Mouse (Mus musculus) neural tube, embryonic 15.5 days (tissue): ENCODE measurements around the gene Ccdc167. TPM values are rescaled to one million over a fixed set of nuclear protein-coding genes. Genes with fewer than 3 reads are reported as not detected.

Experiments used
- ATAC-seq: fragments of 200-750 bp; cut with Nextera tagmentation; 2 replicates; pipeline ENCODE4 v1.8.0; 2017; ENCODE audit warnings: mild to moderate bottlenecking, moderate TSS enrichment, moderate library complexity; ENCODE audit not compliant: low FRiP score
- H3K27ac ChIP-seq: fragments of 300-500 bp; sonication (generic); replicated peaks from 2 replicates; pipeline ENCODE4 v1.5.1; 2015; ENCODE audit warnings: mild to moderate bottlenecking, inconsistent platforms
- H3K27me3 ChIP-seq: fragments of 300-500 bp; sonication (generic); replicated peaks from 2 replicates; pipeline ENCODE4 v1.6.1; 2015; ENCODE audit warnings: inconsistent platforms
- H3K36me3 ChIP-seq: fragments of 300-500 bp; sonication (generic); 2 replicates; pipeline ENCODE4 v1.6.1; 2015; ENCODE audit warnings: inconsistent platforms
- H3K4me1 ChIP-seq: fragments of 300-500 bp; sonication (generic); 2 replicates; pipeline ENCODE4 v1.6.1; 2015; ENCODE audit warnings: inconsistent platforms
- H3K4me2 ChIP-seq: fragments of 300-500 bp; sonication (generic); 2 replicates; pipeline ENCODE4 v1.6.1; 2015; ENCODE audit warnings: inconsistent platforms, mild to moderate bottlenecking, moderate library complexity
- H3K4me3 ChIP-seq: fragments of 300-500 bp; sonication (generic); replicated peaks from 2 replicates; pipeline ENCODE4 v1.5.1; 2015; ENCODE audit warnings: mild to moderate bottlenecking, inconsistent platforms
- H3K9ac ChIP-seq: fragments of 300-500 bp; sonication (generic); replicated peaks from 2 replicates; pipeline ENCODE4 v1.6.1; 2015; ENCODE audit warnings: mild to moderate bottlenecking, inconsistent platforms
- H3K9me3 ChIP-seq: fragments of 300-500 bp; sonication (generic); replicated peaks from 2 replicates; pipeline ENCODE4 v1.6.1; 2016; ENCODE audit warnings: inconsistent platforms
- WGBS: fragments of 180-500 bp; shearing (Covaris S2); methylation state at CpG from one replicate; pipeline ENCODE4 v1.1.7; 2015; ENCODE audit warnings: mixed read lengths; 5-methylcytosine and 5-hydroxymethylcytosine counted together
- polyA plus RNA-seq: library from polyadenylated mRNA; unstranded; fragments of >200 nt; fragmentation: Nextera tagmentation; extraction: Ambion mirVana; gene quantifications from 2 replicates; pipeline ENCODE4 v1.2.1, GENCODE M21; 2015

Gene Ccdc167
- polyA plus RNA-seq, 1 experiment from 2014 or later, result 10.4 TPM

DNA sequence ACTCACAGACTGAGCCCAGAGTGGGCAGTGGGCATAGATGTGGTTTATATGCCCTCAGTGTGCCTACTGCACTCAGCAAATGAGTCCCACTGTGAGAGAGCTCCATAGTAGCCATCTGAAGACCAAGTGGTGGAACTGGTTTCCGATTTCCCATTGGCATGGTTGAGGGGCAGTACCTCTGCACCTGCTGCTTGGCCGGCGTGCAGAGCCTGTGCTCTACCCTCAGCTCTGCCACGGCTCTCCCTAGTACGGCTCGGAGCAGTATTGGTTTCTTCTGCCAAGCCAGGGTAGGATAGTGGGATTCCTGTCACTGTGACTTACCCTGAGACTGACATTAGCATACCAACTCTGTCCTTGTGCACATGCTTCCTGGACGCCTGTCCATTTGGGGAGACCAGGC lies 16.3 kb downstream of the Ccdc167 start:
- Histone ChIP-seq H3K36me3 (peaks cover 68% of the 10 kb centered on the region), H3K4me2 (no peak overlapping the region), H3K27me3 (no peaks in the 10 kb centered on the region), H3K4me3 (no peak overlapping the region), H3K9me3 (no peaks in the 10 kb centered on the region), H3K27ac (no peak overlapping the region), H3K4me1 (peaks cover 17% of the 10 kb centered on the region), H3K9ac (no peak overlapping the region)
- no peak for ATAC-seq
- WGBS, result 94% methylated on average over 7 of the region's 7 CpGs

DNA sequence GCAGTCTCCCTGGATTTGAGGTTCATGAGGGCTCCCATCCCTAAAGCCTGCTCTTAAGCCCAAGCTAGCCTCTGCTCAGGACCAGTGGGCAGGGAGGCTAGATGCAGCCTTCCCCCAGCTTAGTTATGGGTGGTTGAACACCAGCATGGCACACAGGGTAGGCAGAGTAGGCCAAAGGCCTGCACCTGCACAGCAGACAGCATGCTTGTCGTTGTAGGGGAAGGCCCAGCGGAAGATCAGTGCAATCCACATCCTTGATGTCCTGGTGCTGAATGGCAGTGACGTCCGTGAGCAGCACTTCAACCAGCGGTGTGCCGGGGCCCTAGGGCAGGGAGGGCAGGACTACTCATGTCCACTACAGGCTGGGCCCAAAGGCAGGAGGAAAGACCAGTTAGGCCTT lies 18.4 kb downstream of the Ccdc167 start:
- H3K4me3 ChIP-seq, result no peak overlapping the region
- peaks cover 16% of the 10 kb centered on the region for H3K4me1 ChIP-seq
- H3K27me3 ChIP-seq, result no peaks in the 10 kb centered on the region
- H3K36me3 ChIP-seq, result peaks cover 79% of the 10 kb centered on the region
- H3K9me3 ChIP-seq, result no peaks in the 10 kb centered on the region
- ATAC-seq, result no peak
- no peak overlapping the region for H3K4me2 ChIP-seq
- H3K27ac ChIP-seq, result no peak overlapping the region
- no peak overlapping the region for H3K9ac ChIP-seq
- 93% methylated on average over 6 of the region's 6 CpGs for whole genome bisulfite sequencing

DNA sequence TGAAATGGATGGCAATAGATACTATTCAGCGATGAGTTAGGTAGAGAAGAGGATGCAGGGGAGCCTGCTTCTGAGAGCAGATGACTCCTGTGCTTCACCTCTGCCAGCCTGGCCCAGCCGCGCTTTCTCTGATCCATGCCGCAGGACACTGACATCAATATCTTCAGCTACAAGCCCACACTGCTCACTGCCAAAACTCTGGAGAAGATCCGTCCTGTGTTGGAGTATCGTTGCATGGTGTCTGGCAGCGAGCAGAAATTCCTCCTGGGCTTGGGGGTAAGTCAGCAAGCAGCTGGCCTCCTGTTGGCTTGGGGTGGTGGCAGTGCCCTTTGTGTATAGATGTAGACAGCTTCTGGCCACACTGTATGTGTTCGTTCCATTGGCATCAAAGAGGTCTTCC lies 19.9 kb downstream of the Ccdc167 start:
- Histone ChIP-seq H3K9ac (no peak overlapping the region), H3K36me3 (peaks cover 79% of the 10 kb centered on the region), H3K9me3 (no peaks in the 10 kb centered on the region), H3K4me2 (no peak overlapping the region), H3K27ac (no peak overlapping the region), H3K27me3 (no peaks in the 10 kb centered on the region), H3K4me1 (peaks cover 1% of the 10 kb centered on the region; the same call in 1 of the 2 replicates), H3K4me3 (no peak overlapping the region)
- no peak for ATAC-seq
- 97% methylated on average over 8 of the region's 8 CpGs for WGBS

DNA sequence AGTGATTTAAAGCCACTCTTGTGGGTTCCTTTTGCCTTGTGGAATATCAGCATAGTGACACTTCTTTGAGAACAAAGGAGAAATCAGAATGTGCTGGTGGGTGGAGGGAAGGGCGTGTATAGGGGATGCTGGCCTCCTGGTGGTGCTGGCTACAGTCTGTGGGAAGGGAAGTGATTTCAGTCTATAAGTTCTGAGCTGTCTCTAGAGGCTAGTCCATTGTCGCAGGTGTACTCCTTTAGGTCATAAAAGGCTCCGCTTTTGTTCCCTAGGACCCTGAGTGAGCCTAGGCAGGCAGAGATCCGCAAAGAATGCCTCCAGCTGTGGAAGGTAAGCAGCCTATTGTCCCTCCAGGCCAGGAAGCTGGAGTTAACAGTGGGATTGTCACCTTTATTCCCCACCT lies 22.3 kb downstream of the Ccdc167 start:
- Histone ChIP-seq H3K4me1 (no peaks in the 10 kb centered on the region), H3K36me3 (peaks cover 78% of the 10 kb centered on the region), H3K4me2 (no peak overlapping the region), H3K9me3 (no peaks in the 10 kb centered on the region), H3K4me3 (no peak overlapping the region), H3K27me3 (no peaks in the 10 kb centered on the region), H3K9ac (no peak overlapping the region), H3K27ac (no peak overlapping the region)
- WGBS, result 71% methylated on average over 4 of the region's 4 CpGs
- ATAC-seq, result no peak

- Histone ChIP-seq H3K4me2 (no peak overlapping the region), H3K36me3 (peaks cover 72% of the 10 kb centered on the region), H3K4me3 (no peak overlapping the region)
Measured at GRCm38 (mm10) chr17:29693571-29693970, 23.3 kb downstream of the Ccdc167 start.

DNA sequence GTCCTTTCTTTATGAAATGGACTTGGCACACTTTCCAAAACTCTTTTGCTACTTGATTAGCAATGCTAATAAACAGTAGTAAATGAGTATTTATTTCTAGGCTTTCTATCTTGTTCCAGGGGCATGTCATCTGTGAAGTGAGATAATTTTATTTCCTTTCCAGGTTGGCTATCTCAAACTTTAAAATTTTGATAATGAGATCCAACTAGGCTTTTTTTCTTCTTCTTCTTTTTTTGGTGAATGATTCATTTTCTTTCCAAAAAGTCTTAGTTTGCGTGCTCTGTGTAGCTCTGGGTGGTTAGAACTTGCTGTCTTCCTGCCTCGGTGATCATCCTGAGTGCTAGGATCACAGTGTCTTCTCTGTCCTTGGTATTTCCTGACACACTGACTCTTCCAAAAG lies 24.0 kb downstream of the Ccdc167 start:
- no peak for ATAC-seq
- 90% methylated on average over 2 of the region's 2 CpGs for WGBS
- Histone ChIP-seq H3K4me2 (no peak overlapping the region), H3K9ac (no peak overlapping the region), H3K4me1 (no peaks in the 10 kb centered on the region), H3K9me3 (no peaks in the 10 kb centered on the region), H3K27ac (no peak overlapping the region), H3K27me3 (no peaks in the 10 kb centered on the region), H3K4me3 (no peak overlapping the region), H3K36me3 (peaks cover 70% of the 10 kb centered on the region)

More at GRCm38 (mm10) chr17:29693571-29693970, 23.3 kb downstream of the Ccdc167 start:
- ATAC-seq, result no peak
- no peak overlapping the region for H3K27ac ChIP-seq
- H3K9ac ChIP-seq, result no peak overlapping the region
- H3K27me3 ChIP-seq, result no peaks in the 10 kb centered on the region
- H3K9me3 ChIP-seq, result no peaks in the 10 kb centered on the region
- WGBS, result 73% methylated on average over 2 of the region's 2 CpGs
- no peaks in the 10 kb centered on the region for H3K4me1 ChIP-seq

DNA sequence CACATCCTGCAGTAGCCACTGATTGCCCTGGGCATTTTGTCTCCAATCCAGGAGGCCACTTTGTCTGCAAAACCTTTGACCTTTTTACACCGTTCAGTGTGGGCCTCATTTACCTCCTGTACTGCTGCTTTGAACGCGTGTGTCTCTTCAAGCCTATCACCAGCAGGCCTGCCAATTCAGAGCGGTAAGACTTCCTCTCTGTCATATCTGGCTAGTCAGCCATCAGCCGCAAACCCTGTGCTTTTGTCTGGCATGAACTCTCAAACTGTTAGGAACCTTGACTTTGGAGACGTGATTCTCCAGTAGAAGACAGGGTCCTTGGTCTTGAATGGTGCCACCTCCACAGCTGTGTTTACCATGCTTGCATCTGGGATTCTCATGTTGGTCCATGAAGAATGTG lies 26.6 kb downstream of the Ccdc167 start:
- peaks cover 75% of the 10 kb centered on the region for H3K36me3 ChIP-seq
- no peak overlapping the region for H3K27ac ChIP-seq
- no peak overlapping the region for H3K9ac ChIP-seq
- H3K27me3 ChIP-seq, result no peaks in the 10 kb centered on the region
- no peak overlapping the region for H3K4me2 ChIP-seq
- H3K9me3 ChIP-seq, result no peaks in the 10 kb centered on the region
- H3K4me3 ChIP-seq, result no peak overlapping the region
- H3K4me1 ChIP-seq, result no peaks in the 10 kb centered on the region
- 67% methylated on average over 6 of the region's 6 CpGs for WGBS
- no peak for ATAC-seq

- Histone ChIP-seq H3K27ac (no peak overlapping the region), H3K36me3 (peaks cover 76% of the 10 kb centered on the region), H3K9me3 (no peaks in the 10 kb centered on the region), H3K9ac (no peak overlapping the region), H3K4me1 (no peaks in the 10 kb centered on the region), H3K4me2 (no peak overlapping the region), H3K4me3 (no peak overlapping the region), H3K27me3 (no peaks in the 10 kb centered on the region)
- ATAC-seq, result no peak
- 92% methylated on average over 10 of the region's 10 CpGs for WGBS
Measured at GRCm38 (mm10) chr17:29688610-29689009, 28.2 kb downstream of the Ccdc167 start.

DNA sequence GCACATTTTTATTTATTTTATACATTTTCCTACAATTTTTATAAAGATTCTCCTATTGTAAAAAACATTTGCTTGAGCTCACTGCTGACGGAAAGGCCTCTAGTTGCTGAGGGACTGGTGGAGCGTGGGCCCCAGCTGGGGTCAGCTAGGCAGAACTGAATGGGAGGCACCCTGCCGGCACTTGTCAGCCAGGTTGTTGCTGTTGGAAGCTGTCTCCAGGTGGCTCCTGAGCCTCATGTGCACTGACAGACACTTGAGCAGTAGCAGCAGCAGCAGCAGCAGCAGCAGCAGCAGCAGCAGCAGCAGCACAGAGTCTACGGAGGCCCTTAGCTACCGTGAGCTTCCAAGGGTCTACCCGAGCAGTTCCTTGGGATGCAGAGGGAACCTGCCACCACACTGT lies 29.5 kb downstream of the Ccdc167 start:
- H3K27ac ChIP-seq, result no peak overlapping the region
- ATAC-seq, result no peak
- H3K4me3 ChIP-seq, result no peak overlapping the region
- H3K27me3 ChIP-seq, result no peaks in the 10 kb centered on the region
- peaks cover 85% of the 10 kb centered on the region for H3K36me3 ChIP-seq
- H3K9me3 ChIP-seq, result no peaks in the 10 kb centered on the region
- H3K4me1 ChIP-seq, result no peaks in the 10 kb centered on the region
- no peak overlapping the region for H3K4me2 ChIP-seq
- 77% methylated on average over 6 of the region's 6 CpGs for WGBS
- no peak overlapping the region for H3K9ac ChIP-seq

DNA sequence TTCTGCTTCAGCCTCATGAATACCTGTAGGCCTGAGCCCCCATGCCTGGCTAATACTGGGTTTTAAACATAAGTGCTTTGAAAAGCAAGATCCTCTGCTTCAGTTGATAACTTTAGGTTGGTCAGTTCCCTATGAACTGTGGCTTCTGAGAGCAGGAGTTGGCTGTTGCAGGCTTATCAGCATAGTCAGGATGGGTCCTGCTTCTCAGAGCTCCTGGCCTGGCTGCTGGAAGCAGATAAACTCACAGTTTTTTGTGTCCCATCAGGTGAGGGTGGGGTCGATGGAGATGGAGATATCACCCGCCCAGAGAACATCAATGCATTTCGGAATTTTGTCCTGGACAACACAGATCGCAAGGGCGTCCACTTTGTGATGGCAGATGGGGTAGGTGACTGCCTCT lies 30.1 kb downstream of the Ccdc167 start:
- Histone ChIP-seq H3K9me3 (no peaks in the 10 kb centered on the region), H3K4me1 (no peaks in the 10 kb centered on the region), H3K27ac (no peak overlapping the region), H3K36me3 (peaks cover 89% of the 10 kb centered on the region), H3K27me3 (no peaks in the 10 kb centered on the region), H3K9ac (no peak overlapping the region), H3K4me2 (no peak overlapping the region), H3K4me3 (no peak overlapping the region)
- no peak for ATAC-seq
- WGBS, result 96% methylated on average over 5 of the region's 5 CpGs

DNA sequence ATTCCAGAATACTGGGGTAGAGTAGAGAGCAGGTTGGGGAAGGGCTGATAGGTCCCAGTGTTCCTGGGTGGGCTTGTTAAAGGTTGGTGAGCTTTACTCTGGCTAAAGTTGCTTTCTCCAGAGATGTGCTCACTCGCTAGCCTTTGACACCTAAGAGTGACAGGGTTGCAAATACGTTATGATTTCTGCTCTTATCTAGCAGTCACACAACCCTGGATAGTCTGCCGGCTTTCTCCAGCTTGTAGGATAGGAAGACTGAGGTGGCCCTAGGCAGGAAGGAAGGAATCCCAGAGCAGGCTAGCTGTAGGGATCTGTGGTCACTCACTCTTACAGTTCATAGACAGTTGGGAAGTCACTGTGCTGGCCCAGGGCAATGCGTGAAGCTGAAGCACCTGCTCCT lies 32.6 kb downstream of the Ccdc167 start:
- Histone ChIP-seq H3K27me3 (no peaks in the 10 kb centered on the region), H3K27ac (no peak overlapping the region), H3K9ac (no peak overlapping the region), H3K4me2 (no peak overlapping the region), H3K4me1 (peaks cover 4% of the 10 kb centered on the region), H3K9me3 (no peaks in the 10 kb centered on the region), H3K36me3 (peaks cover 88% of the 10 kb centered on the region), H3K4me3 (no peak overlapping the region)
- 91% methylated on average over 4 of the region's 4 CpGs for WGBS
- no peak for ATAC-seq

GRCm38 (mm10) chr17:29683127-29683526 lies 33.7 kb downstream of the Ccdc167 start:
- H3K27me3 ChIP-seq, result no peaks in the 10 kb centered on the region
- 74% methylated on average over 2 of the region's 2 CpGs for WGBS
- peaks cover 4% of the 10 kb centered on the region for H3K4me1 ChIP-seq
- H3K9me3 ChIP-seq, result no peaks in the 10 kb centered on the region
- H3K4me3 ChIP-seq, result no peak overlapping the region
- ATAC-seq, result no peak
- no peak overlapping the region for H3K9ac ChIP-seq
- H3K4me2 ChIP-seq, result no peak overlapping the region
- H3K27ac ChIP-seq, result no peak overlapping the region
- peaks cover 93% of the 10 kb centered on the region for H3K36me3 ChIP-seq

GRCm38 (mm10) chr17:29682261-29682660 lies 34.6 kb downstream of the Ccdc167 start:
- no peak overlapping the region for H3K9ac ChIP-seq
- H3K4me3 ChIP-seq, result no peak overlapping the region
- no peaks in the 10 kb centered on the region for H3K9me3 ChIP-seq
- no peaks in the 10 kb centered on the region for H3K27me3 ChIP-seq
- no peak overlapping the region for H3K27ac ChIP-seq
- H3K36me3 ChIP-seq, result peaks cover 93% of the 10 kb centered on the region
- WGBS, result 74% methylated on average over 7 of the region's 7 CpGs
- H3K4me2 ChIP-seq, result no peak overlapping the region
- H3K4me1 ChIP-seq, result peaks cover 4% of the 10 kb centered on the region
- ATAC-seq, result no peak
